Mouse (Mus musculus): ENCODE measurements around the gene Cyp4a32.
A peak's percentile ranks its signal among the peaks of the same experiment; 100 is the strongest.
"Not testable (repeated sequence)": the region's sequence is repeated elsewhere in the genome, so short reads cannot be mapped to it uniquely, and the experiment has no call there.

The Cyp4a32 gene

GRCm38 (mm10) chr4:115656535-115656922 lies 55.8 kb downstream of the Cyp4a32 start:
- DNase-seq (ENCODE audit: low spot score in 2 of 2) = not testable (repeated sequence)

GRCm38 (mm10) chr4:115657104-115657866 lies 56.5 kb downstream of the Cyp4a32 start:
- DNase-seq (ENCODE audit: low spot score in 2 of 2) = peak; percentile 38 to 54

GRCm38 (mm10) chr4:115657867-115658249 lies 57.1 kb downstream of the Cyp4a32 start:
- no peak for DNase-seq (ENCODE audit: low spot score in 2 of 2)

GRCm38 (mm10) chr4:115659190-115659589 lies 58.4 kb downstream of the Cyp4a32 start:
- no peak for DNase-seq (ENCODE audit: low spot score in 2 of 2)

Measured in frontal cortex, postnatal 36 days (tissue).